Mouse (Mus musculus): ENCODE measurements at regions not wholly inside any gene's neighbourhood (a gene's known extent, or its start where the extent isn't known, plus 50 kb on each side); places are given as distances from the start of the nearest gene placed in this dataset.

DNA sequence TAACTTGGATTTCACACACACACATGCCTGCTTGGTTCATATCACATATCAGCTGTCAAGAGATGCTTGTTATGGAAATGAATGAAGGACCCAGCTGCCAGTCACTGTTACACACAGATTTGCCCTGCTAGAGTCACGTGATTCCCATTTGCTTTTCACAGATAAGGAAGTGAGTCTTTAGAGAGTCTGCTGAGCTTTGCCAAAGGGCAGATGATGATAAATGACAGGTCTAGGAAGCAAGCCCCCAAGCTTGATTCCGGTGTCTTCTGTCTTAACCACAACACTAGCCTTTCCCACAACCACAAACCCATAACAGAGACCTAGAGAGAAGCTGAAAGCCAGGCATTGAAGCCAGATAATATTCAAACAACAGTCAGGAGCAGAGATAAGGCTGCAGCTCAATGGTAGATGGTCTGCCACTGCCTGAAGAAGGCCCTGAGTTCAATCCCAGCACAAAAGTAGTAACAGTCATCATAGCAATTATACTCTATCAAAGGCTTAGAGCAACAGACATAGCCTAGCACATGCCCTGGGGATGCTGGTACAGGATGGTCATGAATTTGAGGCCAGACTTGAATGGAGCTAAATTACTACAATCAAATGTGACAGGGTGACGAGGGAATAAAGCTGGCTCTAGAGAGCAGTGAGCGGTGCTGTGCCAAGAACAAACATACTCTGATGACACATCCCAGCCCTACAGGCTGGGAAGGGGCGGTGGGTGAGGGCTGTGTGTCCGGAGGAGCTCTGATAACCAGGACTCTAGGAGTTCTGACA lies 89.0 kb upstream of the H2afz start:
- Histone ChIP-seq H3K36me3 (replicated peaks) (no peaks in the 10 kb centered on the region), H3K27me3 (replicated peaks) (no peaks in the 10 kb centered on the region), H3K4me3 (no peak overlapping the region), H3K27ac (peak overlapping the region; percentile 42; the same call in 1 of the 2 replicates), H3K9ac (no peak overlapping the region), H3K4me2 (no peak overlapping the region), H3K9me3 (no peaks in the 10 kb centered on the region), H3K4me1 (peaks cover 5% of the 10 kb centered on the region; the same call in 1 of the 2 replicates)
- 61% methylated on average over 6 of the region's 6 CpGs for WGBS
- peak; percentile 51 for ATAC-seq (replicated peaks)

DNA sequence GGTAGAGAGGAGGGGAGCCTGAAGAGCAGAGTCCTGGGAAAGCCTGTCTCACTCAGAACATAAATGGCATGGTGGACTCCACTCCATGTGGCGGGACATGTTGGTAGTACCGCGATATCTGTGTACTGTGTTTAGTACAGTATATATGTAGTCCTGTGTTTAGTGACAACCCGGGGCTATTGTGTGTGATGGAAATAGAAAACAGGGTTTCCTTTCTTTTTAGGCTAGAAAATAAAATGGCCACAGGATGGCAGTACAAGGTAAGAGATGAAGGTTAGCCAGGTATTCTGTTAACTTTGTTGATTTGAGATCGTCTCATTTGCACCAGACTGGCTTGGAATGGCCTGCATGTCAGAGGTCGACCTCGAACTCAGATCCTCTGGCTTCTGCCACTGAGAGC lies 86.2 kb upstream of the H2afz start:
- H3K36me3 ChIP-seq (replicated peaks), result no peaks in the 10 kb centered on the region
- peak; percentile 56 for ATAC-seq (replicated peaks)
- no peaks in the 10 kb centered on the region for H3K27me3 ChIP-seq (replicated peaks)
- H3K9me3 ChIP-seq, result no peaks in the 10 kb centered on the region
- no peak overlapping the region for H3K4me3 ChIP-seq
- peaks cover 6% of the 10 kb centered on the region; the same call in 1 of the 2 replicates for H3K4me1 ChIP-seq
- peak overlapping the region; percentile 28; the same call in 1 of the 2 replicates for H3K4me2 ChIP-seq
- H3K27ac ChIP-seq, result no peak overlapping the region
- no peak overlapping the region for H3K9ac ChIP-seq
- 46% methylated on average over 7 of the region's 7 CpGs for WGBS

DNA sequence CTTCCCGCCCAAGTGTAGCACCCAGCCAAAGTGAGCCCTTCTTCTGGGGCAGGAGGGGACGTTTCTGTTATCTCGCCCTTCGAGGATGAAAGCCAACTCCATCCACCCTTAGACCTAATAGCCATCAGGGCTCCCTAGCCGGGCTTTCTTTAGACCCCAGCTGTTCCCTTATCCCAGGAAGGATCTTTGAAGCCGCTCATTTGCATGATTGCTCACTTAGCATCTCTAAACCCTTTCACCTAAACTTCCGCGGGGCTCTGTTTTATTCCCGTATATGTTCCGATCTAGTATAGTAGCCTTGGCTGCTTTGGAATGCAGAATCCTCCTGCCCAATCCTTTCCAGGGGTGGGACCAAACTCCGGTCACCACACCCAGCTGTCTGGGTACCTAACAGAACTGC lies 84.3 kb upstream of the H2afz start:
- ATAC-seq (replicated peaks), result no peak
- 6% methylated on average over 11 of the region's 11 CpGs for WGBS
- Histone ChIP-seq H3K27ac (no peak overlapping the region), H3K9me3 (no peaks in the 10 kb centered on the region), H3K9ac (no peak overlapping the region; the same call in 1 of the 2 replicates), H3K4me2 (peak overlapping the region; percentile 30), H3K4me1 (peaks cover 22% of the 10 kb centered on the region), H3K27me3 (replicated peaks) (no peaks in the 10 kb centered on the region), H3K4me3 (no peak overlapping the region), H3K36me3 (replicated peaks) (no peaks in the 10 kb centered on the region)

DNA sequence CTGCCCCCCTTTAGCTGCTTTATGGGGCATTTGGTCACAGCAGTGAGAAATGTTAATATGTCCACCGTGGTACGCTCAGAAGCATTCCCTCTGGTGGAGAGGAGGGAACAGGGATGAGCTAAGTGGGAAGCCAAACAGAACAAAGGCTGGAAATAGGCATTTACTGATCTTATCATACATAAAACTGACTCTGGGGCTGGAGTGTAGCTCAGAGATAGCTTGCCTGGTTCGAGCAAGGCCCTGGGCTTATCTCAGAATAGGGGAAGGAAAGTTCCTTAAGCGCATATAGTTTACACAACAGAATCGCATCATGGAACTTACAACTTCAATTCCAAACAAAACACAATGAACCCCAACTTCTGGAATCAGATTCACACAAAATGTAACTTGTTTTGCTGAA lies 81.5 kb upstream of the H2afz start:
- no peaks in the 10 kb centered on the region for H3K9me3 ChIP-seq
- no peak overlapping the region for H3K4me2 ChIP-seq
- H3K27me3 ChIP-seq (replicated peaks), result no peaks in the 10 kb centered on the region
- no peaks in the 10 kb centered on the region for H3K36me3 ChIP-seq (replicated peaks)
- H3K9ac ChIP-seq, result no peak overlapping the region
- 79% methylated on average over 5 of the region's 5 CpGs for whole genome bisulfite sequencing
- no peak overlapping the region for H3K4me3 ChIP-seq
- ATAC-seq (replicated peaks), result no peak
- no peak overlapping the region for H3K27ac ChIP-seq
- peaks cover 29% of the 10 kb centered on the region for H3K4me1 ChIP-seq

GRCm38 (mm10) chr3:137783937-137784911 lies 80.1 kb upstream of the H2afz start:
- H3K27ac ChIP-seq, result peak overlapping the region; percentile 22

DNA sequence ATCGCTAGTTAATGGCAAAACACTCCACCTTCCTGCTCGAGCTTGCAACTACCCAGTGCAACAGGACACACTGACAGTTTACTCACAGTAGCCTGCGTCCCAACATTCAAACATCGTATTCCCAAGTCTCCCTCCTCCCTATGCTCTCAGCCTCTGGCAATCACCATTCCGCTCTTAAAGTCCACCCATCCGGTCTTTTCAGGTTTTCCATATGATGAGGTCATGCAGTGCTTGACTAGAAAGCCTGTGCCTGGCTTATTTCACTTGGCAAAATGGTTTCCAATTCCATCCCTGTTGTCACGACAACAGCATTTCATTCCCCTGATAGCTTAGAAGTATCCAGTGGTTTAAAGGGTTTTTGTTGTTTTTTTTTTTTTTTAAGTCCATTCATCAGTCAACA lies 79.1 kb upstream of the H2afz start:
- no peak overlapping the region for H3K9ac ChIP-seq
- 21% methylated on average over 7 of the region's 7 CpGs for WGBS
- H3K27me3 ChIP-seq (replicated peaks), result no peaks in the 10 kb centered on the region
- peaks cover 26% of the 10 kb centered on the region for H3K4me1 ChIP-seq
- ATAC-seq (replicated peaks), result peak; percentile 41
- H3K36me3 ChIP-seq (replicated peaks), result no peaks in the 10 kb centered on the region
- H3K9me3 ChIP-seq, result no peaks in the 10 kb centered on the region
- peak overlapping the region; percentile 22 for H3K27ac ChIP-seq
- H3K4me3 ChIP-seq, result no peak overlapping the region
- no peak overlapping the region; the same call in 1 of the 2 replicates for H3K4me2 ChIP-seq

More at GRCm38 (mm10) chr3:137783937-137784911, 80.1 kb upstream of the H2afz start:
- peaks cover 30% of the 10 kb centered on the region for H3K4me1 ChIP-seq
- H3K27me3 ChIP-seq (replicated peaks), result no peaks in the 10 kb centered on the region
- H3K9ac ChIP-seq, result no peak overlapping the region
- 18% methylated on average over 7 of the region's 7 CpGs for WGBS
- no peak overlapping the region for H3K4me3 ChIP-seq
- peak; percentile 79 for ATAC-seq (replicated peaks)
- no peaks in the 10 kb centered on the region for H3K36me3 ChIP-seq (replicated peaks)
- no peaks in the 10 kb centered on the region for H3K9me3 ChIP-seq
- H3K4me2 ChIP-seq, result no peak overlapping the region

- Histone ChIP-seq H3K4me1 (peaks cover 25% of the 10 kb centered on the region), H3K4me2 (no peak overlapping the region), H3K27me3 (replicated peaks) (no peaks in the 10 kb centered on the region), H3K36me3 (replicated peaks) (no peaks in the 10 kb centered on the region), H3K9me3 (no peaks in the 10 kb centered on the region), H3K27ac (0 out of 2 replicates have a peak overlapping the region, but pooled peaks have one; percentile 22), H3K9ac (no peak overlapping the region), H3K4me3 (no peak overlapping the region)
- ATAC-seq (replicated peaks), result no peak
- WGBS, result 61% methylated on average over 2 of the region's 2 CpGs
These were observed 78.4 kb upstream of the H2afz start for GRCm38 (mm10) chr3:137785871-137786270.

GRCm38 (mm10) chr3:137789671-137790070 lies 74.6 kb upstream of the H2afz start:
- WGBS, result 58% methylated on average over 6 of the region's 6 CpGs
- Histone ChIP-seq H3K9me3 (no peaks in the 10 kb centered on the region), H3K4me3 (no peak overlapping the region), H3K9ac (no peak overlapping the region), H3K4me1 (peaks cover 13% of the 10 kb centered on the region), H3K27ac (no peak overlapping the region), H3K36me3 (replicated peaks) (no peaks in the 10 kb centered on the region), H3K4me2 (no peak overlapping the region), H3K27me3 (replicated peaks) (no peaks in the 10 kb centered on the region)
- no peak for ATAC-seq (replicated peaks)

- no peak for ATAC-seq (replicated peaks)
- Histone ChIP-seq H3K27ac (no peak overlapping the region), H3K4me3 (no peak overlapping the region), H3K9me3 (no peaks in the 10 kb centered on the region), H3K4me2 (no peak overlapping the region), H3K36me3 (replicated peaks) (no peaks in the 10 kb centered on the region), H3K9ac (no peak overlapping the region), H3K27me3 (replicated peaks) (no peaks in the 10 kb centered on the region), H3K4me1 (peaks cover 6% of the 10 kb centered on the region)
- WGBS, result 90% methylated on average over 7 of the region's 7 CpGs
These were observed 73.9 kb upstream of the H2afz start for GRCm38 (mm10) chr3:137790340-137790739.

GRCm38 (mm10) chr3:137795754-137796315 lies 68.5 kb upstream of the H2afz start:
- Histone ChIP-seq H3K27ac (no peak overlapping the region), H3K9me3 (no peaks in the 10 kb centered on the region), H3K4me2 (no peak overlapping the region), H3K9ac (no peak overlapping the region), H3K27me3 (replicated peaks) (no peaks in the 10 kb centered on the region), H3K36me3 (replicated peaks) (no peaks in the 10 kb centered on the region), H3K4me1 (no peaks in the 10 kb centered on the region), H3K4me3 (no peak overlapping the region)
- 92% methylated on average over 7 of the region's 7 CpGs for WGBS
- no peak for ATAC-seq (replicated peaks)

GRCm38 (mm10) chr3:137798769-137799168 lies 65.5 kb upstream of the H2afz start:
- 87% methylated on average over 4 of the region's 4 CpGs for WGBS
- no peak overlapping the region for H3K4me3 ChIP-seq
- H3K36me3 ChIP-seq (replicated peaks), result no peaks in the 10 kb centered on the region
- no peaks in the 10 kb centered on the region for H3K27me3 ChIP-seq (replicated peaks)
- no peaks in the 10 kb centered on the region for H3K9me3 ChIP-seq
- H3K4me1 ChIP-seq, result no peaks in the 10 kb centered on the region
- H3K27ac ChIP-seq, result no peak overlapping the region
- no peak overlapping the region for H3K9ac ChIP-seq
- no peak for ATAC-seq (replicated peaks)
- no peak overlapping the region for H3K4me2 ChIP-seq

- Histone ChIP-seq H3K9me3 (no peaks in the 10 kb centered on the region), H3K27ac (no peak overlapping the region), H3K27me3 (replicated peaks) (no peaks in the 10 kb centered on the region), H3K4me2 (no peak overlapping the region), H3K4me3 (no peak overlapping the region), H3K4me1 (no peaks in the 10 kb centered on the region), H3K9ac (no peak overlapping the region), H3K36me3 (replicated peaks) (no peaks in the 10 kb centered on the region)
- WGBS, result 53% methylated on average over 6 of the region's 6 CpGs
- no peak for ATAC-seq (replicated peaks)
These were observed 62.8 kb upstream of the H2afz start for GRCm38 (mm10) chr3:137801402-137802020.

Data from midbrain, embryonic 15.5 days (tissue).